Mouse (Mus musculus) testis, adult 2 months (tissue): ENCODE data around the gene 4931422A03Rik.

ENCODE experiments used
- CTCF ChIP-seq: fragments of 200-500 bp; IDR thresholded peaks from 2 replicates; pipeline ENCODE4 v1.5.1; 2012; ENCODE audit warnings: low read depth, mild to moderate bottlenecking, inconsistent platforms, low read length, moderate library complexity; ENCODE audit not compliant: control insufficient read depth, insufficient read depth, insufficient replicate concordance
- POLR2A ChIP-seq: fragments of 200-500 bp; IDR thresholded peaks from 2 replicates; pipeline ENCODE4 v1.6.1; 2012; ENCODE audit warnings: low read depth, mild to moderate bottlenecking, inconsistent platforms, low read length, moderate library complexity; ENCODE audit not compliant: control insufficient read depth

GRCm38 (mm10) chr2:104032056-104032455, 3.9 kb upstream of the 4931422A03Rik start:
- TF ChIP-seq POLR2A (no peak), CTCF (no peak)
